Mouse (Mus musculus) stomach, postnatal 0 days (tissue): ENCODE measurements around the gene Syngr1. TPM values are rescaled to one million over a fixed set of nuclear protein-coding genes. Genes with fewer than 3 reads are reported as not detected.

Experiments
- ATAC-seq: fragments of 200-750 bp; cut with Nextera tagmentation; 2 replicates; pipeline ENCODE4 v1.8.0; 2017; ENCODE audit not compliant: low FRiP score, low TSS enrichment
- DNase-seq: peaks from one replicate; pipeline ENCODE4 v3.0.0-alpha.2; 2016; ENCODE audit warnings: low spot score
- H3K27ac ChIP-seq: fragments of 300-500 bp; sonication (generic); replicated peaks from 2 replicates; pipeline ENCODE4 v1.5.1; 2014; ENCODE audit warnings: mild to moderate bottlenecking, control low read depth
- H3K27me3 ChIP-seq: fragments of 300-500 bp; sonication (generic); 2 replicates; pipeline ENCODE4 v1.6.1; 2014; ENCODE audit warnings: low read length; ENCODE audit not compliant: control insufficient read depth, insufficient read depth
- H3K36me3 ChIP-seq: fragments of 300-500 bp; sonication (generic); 2 replicates; pipeline ENCODE4 v1.6.1; 2014; ENCODE audit warnings: low read length, mixed read lengths; ENCODE audit not compliant: control insufficient read depth, insufficient read depth
- H3K4me1 ChIP-seq: fragments of 300-500 bp; sonication (generic); replicated peaks from 2 replicates; pipeline ENCODE4 v1.6.1; 2014; ENCODE audit warnings: antibody characterized with exemption; ENCODE audit not compliant: control insufficient read depth, insufficient read depth
- H3K4me2 ChIP-seq: fragments of 300-500 bp; sonication (generic); replicated peaks from 2 replicates; pipeline ENCODE4 v1.6.1; 2014; ENCODE audit warnings: low read depth, mild to moderate bottlenecking, control low read depth, moderate library complexity
- H3K4me3 ChIP-seq: fragments of 300-500 bp; sonication (generic); 2 replicates; pipeline ENCODE4 v1.5.1; 2014; ENCODE audit warnings: low read depth, low read length, control low read depth
- H3K9ac ChIP-seq: fragments of 300-500 bp; sonication (generic); 2 replicates; pipeline ENCODE4 v1.6.1; 2014; ENCODE audit warnings: mild to moderate bottlenecking, low read length, control low read depth, mixed read lengths
- H3K9me3 ChIP-seq: fragments of 300-500 bp; sonication (generic); 2 replicates; pipeline ENCODE4 v1.6.1; 2016; ENCODE audit warnings: low read length; ENCODE audit not compliant: control insufficient read depth
- CTCF ChIP-seq: IDR thresholded peaks from 2 replicates; pipeline ENCODE4 v1.5.1; 2016; ENCODE audit warnings: antibody characterized with exemption, low read depth, mild to moderate bottlenecking, moderate library complexity
- EP300 ChIP-seq: optimal IDR thresholded peaks from 2 replicates; pipeline ENCODE3; 2016; ENCODE audit warnings: antibody characterized with exemption
- WGBS: fragments of 180-500 bp; shearing (Covaris S2); extraction: QIAGEN DNeasy Blood & Tissue Kit; methylation state at CpG from one replicate; pipeline ENCODE4 v1.1.7; 2014; 5-methylcytosine and 5-hydroxymethylcytosine counted together
- polyA plus RNA-seq: library from polyadenylated mRNA; unstranded; fragments of >200 nt; fragmentation: Nextera tagmentation; extraction: Ambion mirVana; gene quantifications from 2 replicates; pipeline ENCODE4 v1.2.1, GENCODE M21; 2015

Gene Syngr1
- polyA plus RNA-seq: 53.7 TPM in 2 replicates

GRCm38 (mm10) chr15:80091121-80091955 lies at the start of gene Syngr1, which contains the start of gene Rpl3:
Syngr1 (plus strand) TSS chr15:80091334.
Rpl3 (minus strand) TSS chr15:80091868.
- H3K4me1 ChIP-seq: peaks cover 3% of the 10 kb centered on the region; the same call in 1 of the 2 replicates
- no peaks in the 10 kb centered on the region for H3K27me3 ChIP-seq
- 2% methylated on average over 81 of the region's 86 CpGs for WGBS
- no peak for TF ChIP-seq EP300
- TF ChIP-seq CTCF: peak; percentile 75
- peak within 1 kb of the TSS; percentile 74 for H3K9ac ChIP-seq
- ATAC-seq (peak; percentile 27), DNase-seq (peak; percentile 83)
- H3K4me3 ChIP-seq: peak within 1 kb of the TSS; percentile 67
- no peaks in the 10 kb centered on the region for H3K9me3 ChIP-seq
- peak within 1 kb of the TSS; percentile 90 for H3K4me2 ChIP-seq
- peak within 1 kb of the TSS; percentile 73 for H3K27ac ChIP-seq
- no peaks in the 10 kb centered on the region for H3K36me3 ChIP-seq

GRCm38 (mm10) chr15:80042152-80042551 lies 49.0 kb upstream of the Syngr1 start:
- TF ChIP-seq EP300 (no peak), CTCF (no peak)
- Histone ChIP-seq H3K27ac (no peak overlapping the region), H3K4me3 (no peak overlapping the region), H3K4me1 (no peaks in the 10 kb centered on the region), H3K27me3 (no peaks in the 10 kb centered on the region), H3K4me2 (no peak overlapping the region), H3K9ac (no peak overlapping the region), H3K36me3 (no peaks in the 10 kb centered on the region), H3K9me3 (0 out of 2 replicates have a peak, but pooled peaks cover 3% of the 10 kb centered on the region)
- no peak for ATAC-seq
- no peak for DNase-seq
- WGBS: 70% methylated on average over 4 of the region's 4 CpGs

- H3K4me3 ChIP-seq: no peak overlapping the region
- H3K27ac ChIP-seq: no peak overlapping the region
- no peaks in the 10 kb centered on the region for H3K27me3 ChIP-seq
- H3K9ac ChIP-seq: no peak overlapping the region
- ATAC-seq (no peak), DNase-seq (no peak)
- 89% methylated on average over 10 of the region's 10 CpGs for WGBS
- no peak overlapping the region for H3K4me2 ChIP-seq
- no peaks in the 10 kb centered on the region for H3K4me1 ChIP-seq
- H3K36me3 ChIP-seq: no peaks in the 10 kb centered on the region
- TF ChIP-seq CTCF: no peak
- no peak for TF ChIP-seq EP300
- H3K9me3 ChIP-seq: no peaks in the 10 kb centered on the region
These were observed 46.9 kb upstream of the Syngr1 start for GRCm38 (mm10) chr15:80044249-80044648.

- Histone ChIP-seq H3K27me3 (no peaks in the 10 kb centered on the region), H3K9me3 (no peaks in the 10 kb centered on the region), H3K9ac (no peak overlapping the region), H3K27ac (no peak overlapping the region), H3K4me2 (no peak overlapping the region), H3K4me1 (no peaks in the 10 kb centered on the region), H3K36me3 (no peaks in the 10 kb centered on the region), H3K4me3 (no peak overlapping the region)
- WGBS: 95% methylated on average over 2 of the region's 2 CpGs
- no peak for DNase-seq
- no peak for ATAC-seq
- peak; percentile 33 for TF ChIP-seq CTCF
- TF ChIP-seq EP300: no peak
These were observed 45.4 kb upstream of the Syngr1 start for GRCm38 (mm10) chr15:80045749-80046148.

- no peak overlapping the region for H3K4me3 ChIP-seq
- DNase-seq (no peak), ATAC-seq (no peak)
- 52% methylated on average over 2 of the region's 2 CpGs for WGBS
- no peak overlapping the region for H3K9ac ChIP-seq
- no peaks in the 10 kb centered on the region for H3K4me1 ChIP-seq
- no peaks in the 10 kb centered on the region for H3K36me3 ChIP-seq
- no peak for TF ChIP-seq EP300
- TF ChIP-seq CTCF: no peak
- no peak overlapping the region for H3K27ac ChIP-seq
- H3K9me3 ChIP-seq: no peaks in the 10 kb centered on the region
- no peak overlapping the region for H3K4me2 ChIP-seq
- H3K27me3 ChIP-seq: no peaks in the 10 kb centered on the region
These were observed 43.9 kb upstream of the Syngr1 start for GRCm38 (mm10) chr15:80047242-80047641.

GRCm38 (mm10) chr15:80047973-80048372 lies 43.2 kb upstream of the Syngr1 start:
- Histone ChIP-seq H3K4me3 (no peak overlapping the region), H3K36me3 (no peaks in the 10 kb centered on the region), H3K9me3 (no peaks in the 10 kb centered on the region), H3K4me2 (no peak overlapping the region), H3K27me3 (no peaks in the 10 kb centered on the region), H3K27ac (no peak overlapping the region), H3K4me1 (no peaks in the 10 kb centered on the region), H3K9ac (no peak overlapping the region)
- ATAC-seq (no peak), DNase-seq (no peak)
- 22% methylated on average over 5 of the region's 5 CpGs for WGBS
- TF ChIP-seq CTCF: no peak
- TF ChIP-seq EP300: no peak
